Mouse (Mus musculus) cerebellum, adult (tissue): Measurements from ENCODE around the gene Gm20661.
A peak's percentile ranks its signal among the peaks of the same experiment; 100 is the strongest.

Source experiments
- ATAC-seq: cut with Nextera tagmentation; 2 replicates; pipeline ENCODE4 v1.9.2; 2017; ENCODE audit warnings: mild to moderate bottlenecking, moderate library complexity, mixed read lengths; ENCODE audit not compliant: insufficient number of reproducible peaks, low FRiP score, low TSS enrichment

Gm20661 gene

GRCm38 (mm10) chr9:107982681-107983346 lies at the start of gene Gm20661:
Gm20661 (plus strand) TSS chr9:107983058.
- ATAC-seq = no peak

GRCm38 (mm10) chr9:107934146-107934545 lies 48.7 kb upstream of the Gm20661 start:
- ATAC-seq = no peak

GRCm38 (mm10) chr9:107935374-107935773 lies 47.5 kb upstream of the Gm20661 start, which contains the start of gene Camkv:
Camkv (plus strand) TSS chr9:107935674.
- no peak for ATAC-seq

GRCm38 (mm10) chr9:107935790-107936214 lies 47.1 kb upstream of the Gm20661 start:
- ATAC-seq = no peak

GRCm38 (mm10) chr9:107936215-107936822 lies 46.5 kb upstream of the Gm20661 start:
- ATAC-seq = no peak

GRCm38 (mm10) chr9:107936831-107937230 lies 46.0 kb upstream of the Gm20661 start:
- no peak for ATAC-seq

GRCm38 (mm10) chr9:107947241-107948194 lies 35.3 kb upstream of the Gm20661 start:
- 0 out of 2 replicates have a peak, but pooled peaks have one; percentile 17 for ATAC-seq

GRCm38 (mm10) chr9:107949184-107949921 lies 33.5 kb upstream of the Gm20661 start:
- ATAC-seq = no peak

GRCm38 (mm10) chr9:107949922-107950235 lies 33.0 kb upstream of the Gm20661 start, which contains the start of gene Traip:
Traip (plus strand) TSS chr9:107950136.
- no peak for ATAC-seq

- peak; percentile 85 for ATAC-seq
Observed at GRCm38 (mm10) chr9:107950460-107951355, 32.1 kb upstream of the Gm20661 start.

GRCm38 (mm10) chr9:107955613-107956289 lies 27.1 kb upstream of the Gm20661 start:
- no peak for ATAC-seq

GRCm38 (mm10) chr9:107957141-107957540 lies 25.7 kb upstream of the Gm20661 start:
- no peak for ATAC-seq

GRCm38 (mm10) chr9:107959896-107960295 lies 23.0 kb upstream of the Gm20661 start:
- no peak for ATAC-seq

GRCm38 (mm10) chr9:107960928-107961327 lies 21.9 kb upstream of the Gm20661 start:
- ATAC-seq = no peak

GRCm38 (mm10) chr9:107961351-107961762 lies 21.5 kb upstream of the Gm20661 start:
- no peak for ATAC-seq

- no peak for ATAC-seq
Observed at GRCm38 (mm10) chr9:107961881-107962280, 21.0 kb upstream of the Gm20661 start.

GRCm38 (mm10) chr9:107962916-107963315 lies 19.9 kb upstream of the Gm20661 start:
- ATAC-seq = no peak

GRCm38 (mm10) chr9:107963700-107964099 lies 19.2 kb upstream of the Gm20661 start:
- ATAC-seq = 0 out of 2 replicates have a peak, but pooled peaks have one; percentile 58

- ATAC-seq = no peak
Observed at GRCm38 (mm10) chr9:107964681-107965080, 18.2 kb upstream of the Gm20661 start.
